Mouse (Mus musculus) heart, postnatal 10 days (tissue): ENCODE measurements around the gene Ndrg3. TPM values are rescaled to one million over a fixed set of nuclear protein-coding genes. Genes with fewer than 3 reads are reported as not detected.

Source experiments
- DNase-seq, 2 experiments: peaks; one replicate each; pipeline ENCODE4 v3.0.0; 2021
- intact Hi-C: fragments of 180-260 bp; cut with DNase I; formaldehyde crosslinking; loops from one replicate; pipeline ENCODE4 v1.15.1; 2025
- total RNA-seq, 2 experiments: library from RNA; stranded (reverse); gene quantifications; 2 replicates each; pipeline ENCODE4 v1.2.3; 2021

Gene Ndrg3
- total RNA-seq, 2 experiments from 2014 or later: 25.9 to 26.5 TPM

- peak; percentile 93 for DNase-seq
- intact Hi-C loops: no loop called here
Observed at GRCm38 (mm10) chr2:157006511-157007233, 14.8 kb upstream of the Ndrg3 start, which contains the start of gene Dsn1. Dsn1 (minus strand) TSS chr2:157007154.

- no peak for DNase-seq
- intact Hi-C loops: no loop called here
Observed at GRCm38 (mm10) chr2:157002321-157002720, 10.5 kb upstream of the Ndrg3 start.

GRCm38 (mm10) chr2:156998263-156998662 lies 6.4 kb upstream of the Ndrg3 start:
- intact Hi-C loops: loop anchor here (5.0 kb wide), 1 partner anchor 191 kb away; no protein-coding TSS in a partner anchor
- no peak for DNase-seq

- DNase-seq: peak; percentile 57 to 60
Observed at GRCm38 (mm10) chr2:156996576-156996975, 4.7 kb upstream of the Ndrg3 start.

GRCm38 (mm10) chr2:156990727-156991431 lies 977 bp downstream of the Ndrg3 start:
- intact Hi-C loops: loop anchor here (5.0 kb wide), 1 partner anchor 269 kb away; no protein-coding TSS in a partner anchor
- peak; percentile 22 to 33 for DNase-seq

More at GRCm38 (mm10) chr2:156996576-156996975, 4.7 kb upstream of the Ndrg3 start:
- intact Hi-C loops: loop anchor here (1.0 to 5.0 kb wide), 3 partner anchors 92 to 189 kb away; no protein-coding TSS in a partner anchor

- intact Hi-C loops: no loop called here
- no peak for DNase-seq
Observed at GRCm38 (mm10) chr2:156987316-156987715, 4.5 kb downstream of the Ndrg3 start.

- DNase-seq: peak; percentile 46 to 61
- intact Hi-C loops: no loop called here
Observed at GRCm38 (mm10) chr2:156982864-156983263, 9.0 kb downstream of the Ndrg3 start.

- intact Hi-C loops: no loop called here
- no peak for DNase-seq
Observed at GRCm38 (mm10) chr2:156981291-156981690, 10.6 kb downstream of the Ndrg3 start.

GRCm38 (mm10) chr2:156980059-156980458 lies 11.8 kb downstream of the Ndrg3 start:
- intact Hi-C loops: no loop called here
- no peak for DNase-seq

- intact Hi-C loops: no loop called here
- DNase-seq: no peak
Observed at GRCm38 (mm10) chr2:156976711-156977110, 15.1 kb downstream of the Ndrg3 start.

- DNase-seq: peak; percentile 14 to 22
- intact Hi-C loops: no loop called here
Observed at GRCm38 (mm10) chr2:156974967-156975366, 16.9 kb downstream of the Ndrg3 start.

GRCm38 (mm10) chr2:156973316-156974100 lies 18.3 kb downstream of the Ndrg3 start:
- intact Hi-C loops: no loop called here
- DNase-seq: peak; percentile 21 to 23

- intact Hi-C loops: no loop called here
- DNase-seq: no peak
Observed at GRCm38 (mm10) chr2:156970253-156970652, 21.6 kb downstream of the Ndrg3 start.

GRCm38 (mm10) chr2:156968501-156968900 lies 23.4 kb downstream of the Ndrg3 start:
- intact Hi-C loops: no loop called here
- no peak for DNase-seq

GRCm38 (mm10) chr2:156967388-156967787 lies 24.5 kb downstream of the Ndrg3 start:
- DNase-seq: peak; percentile 34 to 35
- intact Hi-C loops: no loop called here

GRCm38 (mm10) chr2:156963891-156964290 lies 28.0 kb downstream of the Ndrg3 start:
- DNase-seq: no peak
- intact Hi-C loops: no loop called here

- DNase-seq: no peak
- intact Hi-C loops: no loop called here
Observed at GRCm38 (mm10) chr2:156958496-156959252, 33.2 kb downstream of the Ndrg3 start.

GRCm38 (mm10) chr2:156957035-156957434 lies 34.8 kb downstream of the Ndrg3 start:
- intact Hi-C loops: no loop called here
- no peak for DNase-seq

- intact Hi-C loops: no loop called here
- DNase-seq: no peak
Observed at GRCm38 (mm10) chr2:156956306-156956705, 35.5 kb downstream of the Ndrg3 start.

GRCm38 (mm10) chr2:156954463-156954862 lies 37.4 kb downstream of the Ndrg3 start:
- intact Hi-C loops: no loop called here
- DNase-seq: no peak
